Mouse (Mus musculus): Measurements from ENCODE around the gene Ube2n. TPM values are rescaled to one million over a fixed set of nuclear protein-coding genes. Genes with fewer than 3 reads are reported as not detected.

Gene Ube2n
- polyA plus RNA-seq, 1 experiment, result 117 TPM

DNA sequence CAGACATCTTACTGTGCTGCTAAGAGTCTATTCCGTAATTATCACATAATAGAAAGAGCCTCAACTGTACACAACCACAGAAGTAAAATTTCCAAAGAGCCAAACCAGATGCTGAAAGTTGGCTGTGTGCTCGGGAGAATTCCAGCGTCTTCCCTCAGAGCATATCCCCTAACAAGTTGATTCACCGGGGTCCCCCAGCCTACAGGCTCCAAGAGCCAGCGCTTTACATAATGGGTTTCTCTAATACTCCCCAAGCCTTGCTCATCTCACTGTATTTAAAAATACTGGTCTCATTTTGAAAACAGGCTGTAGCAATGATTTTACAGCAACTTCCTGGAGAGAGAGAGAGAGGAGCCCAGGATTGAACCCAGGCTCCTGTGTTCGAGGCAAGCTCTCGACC, 46.7 kb downstream of the Ube2n start:
- Histone ChIP-seq H3K4me1 (ENCODE audit: control insufficient read depth, insufficient read depth, insufficient read length, low read length) (peaks cover 17% of the 10 kb centered on the region), H3K27ac (replicated peaks; ENCODE audit: low read depth, low read length) (peak overlapping the region; percentile 32; the same call in 1 of the 2 replicates), H3K4me3 (ENCODE audit: insufficient read depth, low read depth, low read length) (peak overlapping the region; percentile 59)

GRCm38 (mm10) chr10:95562395-95562794, 47.5 kb downstream of the Ube2n start:
- peaks cover 17% of the 10 kb centered on the region for H3K4me1 ChIP-seq (ENCODE audit: control insufficient read depth, insufficient read depth, insufficient read length, low read length)
- H3K4me3 ChIP-seq (ENCODE audit: insufficient read depth, low read depth, low read length), result peak overlapping the region; percentile 72
- peak overlapping the region; percentile 49 for H3K27ac ChIP-seq (replicated peaks; ENCODE audit: low read depth, low read length)

DNA sequence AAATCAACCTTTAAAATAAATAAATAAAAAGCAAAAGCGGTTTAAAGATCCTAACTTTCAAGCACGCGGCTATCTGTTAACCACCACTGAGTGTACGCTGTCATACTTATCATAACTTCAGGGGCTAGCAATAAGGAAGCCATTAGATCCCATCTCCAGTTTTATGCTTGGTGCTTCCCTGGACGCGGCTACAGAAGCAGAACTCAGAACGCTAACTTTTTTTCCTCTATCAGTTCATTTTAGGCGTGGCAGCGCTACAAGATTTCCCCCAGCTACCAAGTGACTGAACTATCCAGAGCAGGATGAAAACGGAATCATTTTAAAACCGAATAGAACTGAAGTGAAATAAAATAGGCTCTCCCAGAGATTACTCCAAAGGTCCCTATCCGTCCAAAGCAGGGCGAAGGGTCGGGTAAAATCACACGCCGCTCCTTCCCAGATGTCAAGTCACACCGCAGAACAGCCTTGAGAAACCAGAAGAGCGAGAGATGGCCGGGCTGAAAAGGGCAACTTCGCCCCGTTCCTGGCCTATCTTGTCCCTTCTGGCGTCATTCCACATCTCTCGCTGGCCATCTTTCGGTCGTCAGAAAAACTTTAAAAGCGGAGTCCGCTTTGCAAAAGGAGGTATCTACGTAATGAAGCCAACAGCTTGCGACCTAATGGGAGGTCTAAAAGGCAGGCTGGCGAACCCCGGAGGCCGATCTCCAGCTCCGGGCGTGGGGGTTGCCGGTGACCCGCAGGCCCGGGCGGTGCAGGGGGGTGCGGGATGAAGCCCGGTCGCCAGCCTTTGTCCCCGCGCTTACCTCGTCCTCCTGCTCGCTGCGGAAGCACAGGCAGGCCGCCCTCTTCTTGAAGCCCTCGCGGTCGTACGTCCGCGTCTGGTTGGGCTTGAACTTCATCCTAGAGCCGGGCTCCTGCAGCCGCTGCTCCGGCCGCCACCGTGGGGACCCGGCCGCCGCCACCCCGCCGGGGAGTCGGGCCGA, 48.2 kb downstream of the Ube2n start:
- peak overlapping the region; percentile 72 for H3K4me3 ChIP-seq (ENCODE audit: insufficient read depth, low read depth, low read length)
- peaks cover 17% of the 10 kb centered on the region for H3K4me1 ChIP-seq (ENCODE audit: control insufficient read depth, insufficient read depth, insufficient read length, low read length)
- peak overlapping the region; percentile 83 for H3K27ac ChIP-seq (replicated peaks; ENCODE audit: low read depth, low read length)

GRCm38 (mm10) chr10:95563851-95564845, 49.2 kb downstream of the Ube2n start, which contains the start of gene Nudt4:
Gene Nudt4 (minus strand): TSS chr10:95564146.
- H3K27ac ChIP-seq (replicated peaks; ENCODE audit: low read depth, low read length), result peak within 1 kb of the TSS; percentile 83
- H3K4me3 ChIP-seq (ENCODE audit: insufficient read depth, low read depth, low read length), result peak within 1 kb of the TSS; percentile 72
- H3K4me1 ChIP-seq (ENCODE audit: control insufficient read depth, insufficient read depth, insufficient read length, low read length), result peaks cover 15% of the 10 kb centered on the region

GRCm38 (mm10) chr10:95565156-95565854, 50.4 kb downstream of the Ube2n start:
- Histone ChIP-seq H3K4me3 (ENCODE audit: insufficient read depth, low read depth, low read length) (no peak overlapping the region), H3K4me1 (ENCODE audit: control insufficient read depth, insufficient read depth, insufficient read length, low read length) (peaks cover 9% of the 10 kb centered on the region), H3K27ac (replicated peaks; ENCODE audit: low read depth, low read length) (no peak overlapping the region)

DNA sequence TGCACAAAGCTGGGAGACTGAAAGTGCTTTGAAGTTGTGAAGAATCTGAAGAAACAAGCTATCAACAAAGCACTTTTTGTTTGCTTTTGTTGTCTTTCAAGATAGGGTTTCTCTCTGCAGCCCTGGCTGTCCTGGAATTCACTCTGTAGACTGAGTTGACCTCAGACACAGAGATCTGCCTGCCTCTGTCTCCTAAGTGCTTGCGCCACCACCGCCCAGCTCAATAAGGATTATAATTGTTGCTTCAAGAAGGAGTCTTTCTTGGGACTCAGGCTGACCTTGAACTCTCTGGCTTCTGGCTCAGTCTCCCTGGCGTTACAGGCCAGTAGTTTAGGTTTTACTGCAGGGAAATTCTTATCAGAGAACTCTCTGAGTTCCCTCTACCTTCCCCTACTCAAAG, 51.8 kb downstream of the Ube2n start:
- Histone ChIP-seq H3K4me1 (ENCODE audit: control insufficient read depth, insufficient read depth, insufficient read length, low read length) (peaks cover 4% of the 10 kb centered on the region; the same call in 1 of the 2 replicates), H3K4me3 (ENCODE audit: insufficient read depth, low read depth, low read length) (no peak overlapping the region), H3K27ac (replicated peaks; ENCODE audit: low read depth, low read length) (no peak overlapping the region)

DNA sequence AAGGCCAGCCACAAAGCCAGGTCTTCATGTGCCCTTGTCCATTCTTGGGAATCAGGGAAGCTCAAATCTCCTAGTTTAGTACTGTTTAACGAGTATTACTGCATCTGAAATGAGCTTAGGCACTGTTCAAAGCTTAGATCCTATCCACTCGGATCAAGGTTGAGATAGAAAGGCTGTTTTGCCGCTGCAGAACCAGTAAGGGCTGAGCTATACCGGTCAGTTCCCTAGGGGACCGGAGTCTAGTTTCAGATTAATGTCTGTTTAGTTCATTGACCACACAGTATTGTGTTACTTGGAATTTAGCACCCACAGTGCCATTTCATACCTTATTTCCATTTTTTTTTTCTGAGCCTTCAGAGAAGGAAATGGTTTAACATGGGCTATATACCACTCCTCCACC, 52.6 kb downstream of the Ube2n start:
- H3K4me1 ChIP-seq (ENCODE audit: control insufficient read depth, insufficient read depth, insufficient read length, low read length), result peaks cover 4% of the 10 kb centered on the region; the same call in 1 of the 2 replicates
- H3K4me3 ChIP-seq (ENCODE audit: insufficient read depth, low read depth, low read length), result no peak overlapping the region
- H3K27ac ChIP-seq (replicated peaks; ENCODE audit: low read depth, low read length), result no peak overlapping the region

DNA sequence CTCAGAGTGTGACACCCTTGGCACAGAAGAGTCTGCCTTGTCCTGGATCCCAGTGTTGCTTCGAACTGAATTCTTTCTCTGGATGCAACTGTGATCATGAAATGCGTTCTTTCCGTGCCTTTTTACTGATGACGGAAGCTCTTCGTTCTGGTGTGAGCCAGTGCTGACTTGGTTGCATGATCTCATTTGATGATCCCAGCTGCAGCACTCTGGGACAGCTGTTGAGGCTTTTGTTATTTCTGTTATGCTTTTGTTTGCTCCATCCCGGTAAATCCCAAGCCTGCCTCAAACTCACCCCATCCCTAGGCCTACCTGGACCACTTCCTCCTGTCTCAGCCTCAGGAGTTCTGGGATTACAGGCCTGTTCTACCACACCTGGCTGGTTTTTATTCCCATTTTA, 53.1 kb downstream of the Ube2n start:
- no peak overlapping the region for H3K4me3 ChIP-seq (ENCODE audit: insufficient read depth, low read depth, low read length)
- H3K4me1 ChIP-seq (ENCODE audit: control insufficient read depth, insufficient read depth, insufficient read length, low read length), result peaks cover 4% of the 10 kb centered on the region; the same call in 1 of the 2 replicates
- H3K27ac ChIP-seq (replicated peaks; ENCODE audit: low read depth, low read length), result no peak overlapping the region

DNA sequence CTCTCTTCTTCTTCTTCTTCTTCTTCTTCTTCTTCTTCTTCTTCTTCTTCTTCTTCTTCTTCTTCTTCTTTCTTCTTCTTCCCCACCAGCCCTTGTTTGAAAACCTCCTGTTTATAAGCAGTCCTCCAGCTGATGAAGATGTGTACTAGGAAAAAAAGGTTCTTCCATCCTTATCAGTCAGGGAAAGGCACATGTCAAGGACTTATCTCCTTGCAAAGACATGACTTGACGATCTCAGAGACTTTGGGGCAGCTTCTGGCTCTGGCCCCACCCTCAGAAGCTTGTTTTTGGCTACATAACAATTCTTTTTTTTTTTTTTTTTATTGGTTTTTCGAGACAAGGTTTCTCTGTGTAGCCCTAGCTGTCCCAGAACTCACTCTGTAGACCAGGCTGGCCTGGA, 54.5 kb downstream of the Ube2n start:
- H3K27ac ChIP-seq (replicated peaks; ENCODE audit: low read depth, low read length), result no peak overlapping the region
- H3K4me1 ChIP-seq (ENCODE audit: control insufficient read depth, insufficient read depth, insufficient read length, low read length), result peaks cover 4% of the 10 kb centered on the region; the same call in 1 of the 2 replicates
- H3K4me3 ChIP-seq (ENCODE audit: insufficient read depth, low read depth, low read length), result no peak overlapping the region

GRCm38 (mm10) chr10:95574994-95575393, 60.0 kb downstream of the Ube2n start:
- H3K4me1 ChIP-seq (ENCODE audit: control insufficient read depth, insufficient read depth, insufficient read length, low read length), result 0 out of 2 replicates have a peak, but pooled peaks cover 2% of the 10 kb centered on the region
- no peak overlapping the region for H3K27ac ChIP-seq (replicated peaks; ENCODE audit: low read depth, low read length)
- H3K4me3 ChIP-seq (ENCODE audit: insufficient read depth, low read depth, low read length), result no peak overlapping the region

GRCm38 (mm10) chr10:95575839-95576380, 61.0 kb downstream of the Ube2n start:
- 0 out of 2 replicates have a peak, but pooled peaks cover 2% of the 10 kb centered on the region for H3K4me1 ChIP-seq (ENCODE audit: control insufficient read depth, insufficient read depth, insufficient read length, low read length)
- H3K4me3 ChIP-seq (ENCODE audit: insufficient read depth, low read depth, low read length), result no peak overlapping the region
- no peak overlapping the region for H3K27ac ChIP-seq (replicated peaks; ENCODE audit: low read depth, low read length)

GRCm38 (mm10) chr10:95576876-95577566, 62.1 kb downstream of the Ube2n start:
- H3K27ac ChIP-seq (replicated peaks; ENCODE audit: low read depth, low read length), result no peak overlapping the region
- H3K4me1 ChIP-seq (ENCODE audit: control insufficient read depth, insufficient read depth, insufficient read length, low read length), result 0 out of 2 replicates have a peak, but pooled peaks cover 2% of the 10 kb centered on the region
- no peak overlapping the region for H3K4me3 ChIP-seq (ENCODE audit: insufficient read depth, low read depth, low read length)

- H3K4me3 ChIP-seq (ENCODE audit: insufficient read depth, low read depth, low read length), result no peak overlapping the region
- 0 out of 2 replicates have a peak, but pooled peaks cover 2% of the 10 kb centered on the region for H3K4me1 ChIP-seq (ENCODE audit: control insufficient read depth, insufficient read depth, insufficient read length, low read length)
- H3K27ac ChIP-seq (replicated peaks; ENCODE audit: low read depth, low read length), result peak overlapping the region; percentile 13
Observed at GRCm38 (mm10) chr10:95577567-95577950, 62.6 kb downstream of the Ube2n start.

All from brown adipose tissue, adult 24 weeks (tissue).